Mouse (Mus musculus) embryonic fibroblast, embryonic 13.5 days (primary cell): Measurements from ENCODE around the gene Cdk1.

Experiments used
- CTCF ChIP-seq: IDR thresholded peaks from 2 replicates; pipeline ENCODE4 v1.5.1; 2011; ENCODE audit warnings: mild to moderate bottlenecking, control low read depth, low read length, moderate library complexity, borderline replicate concordance; ENCODE audit not compliant: insufficient read depth
- POLR2A ChIP-seq: IDR thresholded peaks from 2 replicates; pipeline ENCODE4 v1.6.1; 2011; ENCODE audit warnings: low read depth, mild to moderate bottlenecking, control low read depth, low read length, moderate library complexity

DNA sequence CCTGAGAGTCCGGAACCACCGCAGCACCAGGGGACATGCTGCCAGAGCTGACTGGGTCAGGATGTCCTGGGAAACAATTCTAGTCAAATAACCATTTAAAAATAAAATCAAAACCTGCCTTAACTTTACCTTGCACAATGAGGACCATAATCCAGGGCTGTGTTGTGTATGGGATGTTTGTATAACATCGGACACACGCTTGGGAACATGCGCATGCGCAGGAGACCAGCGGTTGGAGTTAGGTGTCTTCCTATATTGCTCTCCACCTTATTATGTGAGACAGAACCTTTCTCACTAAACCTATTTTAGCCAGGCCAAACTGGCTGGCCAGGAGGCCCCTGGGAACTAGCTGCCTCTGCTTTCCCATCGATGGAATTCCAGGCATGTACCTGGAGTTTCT is 32.4 kb upstream of the Cdk1 start:
- TF ChIP-seq CTCF (no peak), POLR2A (no peak)
